Mouse (Mus musculus): ENCODE measurements around the gene Spata31d1a. TPM values are rescaled to one million over a fixed set of nuclear protein-coding genes. Genes with fewer than 3 reads are reported as not detected.
"Not testable (repeated sequence)": the region's sequence is repeated elsewhere in the genome, so short reads cannot be mapped to it uniquely, and the experiment has no call there.

Gene Spata31d1a
- polyA plus RNA-seq, 1 experiment from 2014 or later: 0.17 TPM

DNA sequence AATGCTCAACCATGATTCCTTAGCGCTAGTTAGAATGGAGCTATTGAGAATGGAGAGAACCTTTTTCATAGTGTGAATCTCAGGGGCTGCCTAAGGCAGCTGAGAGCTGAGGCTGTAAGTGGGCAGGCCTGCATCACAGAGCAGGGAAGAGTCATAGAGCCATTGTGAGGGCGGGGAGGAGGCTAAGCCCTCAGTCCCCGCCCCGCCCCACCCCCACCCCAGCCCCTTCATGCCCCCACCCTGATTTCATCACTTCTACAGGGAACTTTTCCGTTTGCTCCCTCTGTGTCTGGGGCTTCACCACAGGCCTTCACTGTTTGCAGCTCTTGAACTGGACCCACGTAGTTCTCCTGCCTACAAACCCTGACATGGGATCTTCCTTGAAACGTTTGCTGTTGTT lies 21.5 kb upstream of the Spata31d1a start, which contains the start of gene Spata31d1d:
Spata31d1d (minus strand) TSS at position 101 of the 400 bp plus-strand sequence.
- Histone ChIP-seq H3K9ac (no peak within 1 kb of the TSS), H3K4me3 (replicated peaks) (no peak within 1 kb of the TSS), H3K4me2 (no peak within 1 kb of the TSS), H3K9me3 (no peaks in the 10 kb centered on the region), H3K36me3 (replicated peaks) (no peaks in the 10 kb centered on the region), H3K27ac (no peak within 1 kb of the TSS), H3K27me3 (0 out of 2 replicates have a peak, but pooled peaks cover 5% of the 10 kb centered on the region), H3K4me1 (no peaks in the 10 kb centered on the region)
- no peak for ATAC-seq (ENCODE audit: low FRiP score)
- WGBS: 43% methylated on average over 7 of the region's 7 CpGs

DNA sequence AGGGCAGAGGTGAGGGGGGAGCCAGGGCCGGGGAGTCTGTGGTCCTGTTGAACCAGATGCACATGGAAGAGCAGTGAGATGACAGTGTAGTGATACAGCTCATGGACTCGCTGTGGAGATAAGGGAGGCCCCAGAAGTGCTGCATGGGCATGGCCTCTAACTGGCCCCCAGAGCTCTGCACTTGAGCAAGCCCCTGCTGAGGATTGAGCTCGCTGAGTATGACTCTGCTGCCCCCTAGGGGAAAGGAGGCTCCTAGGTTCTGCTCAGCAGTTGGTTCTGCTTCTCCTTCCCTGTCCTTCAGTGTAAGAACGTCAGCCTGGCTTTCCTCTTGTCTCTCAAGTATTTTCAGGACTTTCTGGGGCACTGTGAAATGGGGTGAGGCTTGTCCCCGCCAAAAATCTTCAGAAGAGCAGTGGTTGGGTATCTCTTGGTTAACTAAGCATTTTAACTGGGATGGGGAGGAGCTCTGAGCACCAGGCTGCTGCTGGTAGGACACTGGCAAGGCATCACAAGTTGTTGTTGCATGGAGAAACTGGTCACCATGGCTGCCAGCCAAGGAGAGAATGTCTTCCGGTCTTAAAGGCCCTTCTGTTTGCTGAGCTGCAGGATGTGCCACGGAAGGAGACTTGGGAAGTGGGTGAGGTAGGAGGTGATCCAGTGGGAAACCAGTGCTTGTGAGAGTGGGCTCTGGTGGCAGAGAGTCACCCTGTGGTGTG lies 18.4 kb upstream of the Spata31d1a start:
- no peaks in the 10 kb centered on the region for H3K36me3 ChIP-seq (replicated peaks)
- H3K9ac ChIP-seq: no peak overlapping the region
- H3K4me3 ChIP-seq (replicated peaks): no peak overlapping the region
- no peak overlapping the region for H3K4me2 ChIP-seq
- H3K27ac ChIP-seq: no peak overlapping the region
- ATAC-seq (ENCODE audit: low FRiP score): peak; percentile 61
- H3K4me1 ChIP-seq: peaks cover 6% of the 10 kb centered on the region
- H3K27me3 ChIP-seq: 0 out of 2 replicates have a peak, but pooled peaks cover 13% of the 10 kb centered on the region
- WGBS: 33% methylated on average over 7 of the region's 7 CpGs
- no peaks in the 10 kb centered on the region for H3K9me3 ChIP-seq

DNA sequence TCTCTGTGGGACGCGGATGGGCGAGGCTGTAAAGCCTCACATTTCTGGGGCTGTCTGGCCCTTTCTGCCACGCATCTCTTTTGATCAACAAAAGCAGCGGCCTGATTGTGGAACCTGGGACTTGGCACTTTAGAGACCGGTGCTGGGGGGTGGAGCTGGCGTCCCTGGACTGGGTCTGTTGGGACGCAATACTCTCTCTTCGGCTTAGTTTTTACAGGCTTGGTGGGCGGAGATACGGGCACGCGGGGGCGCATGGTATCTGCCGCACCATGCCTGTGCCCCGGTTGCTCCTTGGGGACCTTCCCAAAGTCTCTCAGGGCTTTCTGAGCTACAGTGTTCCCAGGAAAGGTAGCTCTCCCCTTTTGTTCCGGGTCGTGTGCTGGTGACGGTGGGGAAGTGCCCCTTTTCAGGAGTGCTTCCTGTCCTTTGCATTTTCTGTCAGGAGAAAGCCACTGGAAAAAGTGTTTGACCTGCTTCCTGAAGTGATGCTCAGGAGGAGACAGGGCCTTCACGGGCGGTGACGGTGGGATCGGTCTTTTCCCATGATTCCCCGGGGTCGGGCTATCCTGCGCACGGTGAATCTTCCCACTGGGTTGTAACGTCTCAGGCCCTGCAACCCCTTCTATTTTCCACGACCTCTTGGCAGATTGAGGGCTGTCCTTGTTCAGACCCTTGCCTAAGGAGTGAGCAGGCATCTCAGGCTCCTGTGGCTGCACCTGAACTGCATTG lies 16.2 kb upstream of the Spata31d1a start:
- 0 out of 2 replicates have a peak, but pooled peaks cover 13% of the 10 kb centered on the region for H3K27me3 ChIP-seq
- peaks cover 6% of the 10 kb centered on the region for H3K4me1 ChIP-seq
- H3K36me3 ChIP-seq (replicated peaks): no peaks in the 10 kb centered on the region
- no peak overlapping the region for H3K9ac ChIP-seq
- WGBS: 39% methylated on average over 29 of the region's 29 CpGs
- H3K9me3 ChIP-seq: no peaks in the 10 kb centered on the region
- ATAC-seq (ENCODE audit: low FRiP score): no peak
- peak overlapping the region; percentile 38 for H3K4me2 ChIP-seq
- no peak overlapping the region for H3K4me3 ChIP-seq (replicated peaks)
- no peak overlapping the region for H3K27ac ChIP-seq

DNA sequence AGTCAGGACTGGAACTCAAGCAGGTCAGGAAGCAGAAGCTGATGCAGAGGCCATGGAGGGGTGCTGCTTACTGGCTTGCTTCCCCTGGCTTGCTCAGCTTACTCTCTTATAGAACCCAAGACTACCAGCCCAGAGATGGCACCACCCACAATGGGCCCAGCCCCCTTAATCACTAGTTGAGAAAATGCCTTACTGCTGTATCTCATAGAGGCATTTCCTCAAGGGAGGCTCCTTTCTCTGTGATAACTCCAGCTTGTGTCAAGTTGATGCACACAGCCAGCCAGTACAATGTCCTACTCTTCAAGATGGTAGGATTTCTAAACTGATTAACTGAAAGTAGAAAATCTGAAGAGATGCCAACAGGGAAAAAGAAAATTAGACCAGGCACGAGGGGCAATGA lies 12.0 kb upstream of the Spata31d1a start:
- H3K4me2 ChIP-seq; H3K4me1 ChIP-seq; H3K9ac ChIP-seq; H3K36me3 ChIP-seq (replicated peaks); ATAC-seq (ENCODE audit: low FRiP score); H3K27ac ChIP-seq; H3K4me3 ChIP-seq (replicated peaks); H3K9me3 ChIP-seq; H3K27me3 ChIP-seq: not testable (repeated sequence)
- WGBS: 66% methylated on average over 1 of the region's 1 CpGs

DNA sequence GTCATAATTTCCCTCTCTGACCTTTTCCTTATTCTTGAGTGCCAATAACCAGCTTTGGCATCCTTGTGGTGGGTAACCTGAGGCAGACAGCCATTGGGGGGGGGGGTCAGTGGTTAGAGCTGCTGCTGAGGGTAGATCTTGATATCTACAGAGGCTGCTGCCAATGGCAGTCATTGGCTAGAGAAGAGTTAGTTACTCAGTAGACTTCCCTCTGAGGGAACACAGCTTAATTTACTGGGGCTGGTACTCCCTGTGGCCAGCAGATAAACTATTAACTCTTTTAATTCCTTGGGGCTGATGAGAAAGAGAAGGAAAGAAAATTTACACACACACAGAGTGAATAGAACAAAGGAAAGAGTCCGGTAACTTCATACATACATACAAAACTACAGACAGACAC lies 9.3 kb upstream of the Spata31d1a start:
- H3K27me3 ChIP-seq: 0 out of 2 replicates have a peak, but pooled peaks cover 5% of the 10 kb centered on the region
- H3K36me3 ChIP-seq (replicated peaks): no peaks in the 10 kb centered on the region
- no peak overlapping the region for H3K9ac ChIP-seq
- WGBS: 83% methylated on average over 1 of the region's 1 CpGs
- no peak overlapping the region for H3K4me2 ChIP-seq
- H3K27ac ChIP-seq: no peak overlapping the region
- no peak for ATAC-seq (ENCODE audit: low FRiP score)
- H3K4me1 ChIP-seq: 0 out of 2 replicates have a peak, but pooled peaks cover 3% of the 10 kb centered on the region
- H3K9me3 ChIP-seq: no peaks in the 10 kb centered on the region
- H3K4me3 ChIP-seq (replicated peaks): no peak overlapping the region

DNA sequence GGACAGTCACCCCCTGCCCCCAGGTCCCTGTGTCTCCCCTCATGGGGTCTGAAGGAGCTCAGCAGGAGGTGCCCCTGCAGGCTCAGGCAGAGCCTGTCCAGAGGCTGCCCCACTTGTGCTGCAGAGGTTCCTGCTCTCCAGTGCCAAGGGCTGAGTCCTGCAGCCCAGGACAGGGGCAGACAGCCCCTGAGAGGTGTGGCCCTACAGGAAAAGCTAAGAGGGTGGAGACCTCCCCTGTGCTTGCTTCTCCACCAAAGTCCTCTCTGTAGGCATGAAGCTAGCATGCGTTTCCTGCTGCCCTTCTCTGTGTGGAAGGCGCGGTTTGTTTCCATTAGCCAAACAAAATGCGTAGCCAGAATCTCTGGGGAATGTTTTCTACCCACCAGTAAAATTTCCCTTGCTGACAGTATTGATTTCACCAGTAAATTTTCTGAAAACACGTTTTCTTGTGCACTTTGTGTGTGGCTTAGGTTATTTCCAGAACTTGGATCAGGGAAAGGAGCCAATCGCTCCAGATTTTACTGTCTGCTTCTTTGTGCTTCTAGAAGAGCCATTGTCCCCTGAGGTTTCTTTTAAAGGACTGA lies 8.8 kb upstream of the Spata31d1a start:
- H3K9me3 ChIP-seq; H3K36me3 ChIP-seq (replicated peaks); ATAC-seq (ENCODE audit: low FRiP score); H3K4me1 ChIP-seq; H3K9ac ChIP-seq; H3K27ac ChIP-seq; H3K4me2 ChIP-seq; H3K27me3 ChIP-seq; H3K4me3 ChIP-seq (replicated peaks): not testable (repeated sequence)
- 47% methylated on average over 6 of the region's 6 CpGs for WGBS

DNA sequence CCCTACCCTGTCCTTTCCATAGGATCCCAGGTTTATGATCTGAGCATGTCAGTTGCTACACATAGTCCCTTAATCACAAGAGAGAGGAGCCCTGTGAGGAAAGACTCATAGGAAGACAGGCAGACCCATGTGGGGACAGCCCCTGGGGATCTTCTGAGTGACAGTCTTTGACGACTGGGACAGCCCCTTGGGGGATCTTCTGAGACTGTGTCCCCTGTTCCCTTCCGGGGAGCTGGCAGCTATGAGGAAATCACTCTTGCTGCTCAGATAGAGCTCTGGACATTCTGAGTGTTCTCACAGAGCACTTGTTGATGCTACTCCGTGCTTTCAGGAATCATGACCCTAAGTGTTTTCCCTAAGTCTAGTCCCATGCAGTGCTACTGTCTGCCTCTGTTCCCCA lies 3.6 kb upstream of the Spata31d1a start:
- Histone ChIP-seq H3K4me3 (replicated peaks) (no peak overlapping the region), H3K27ac (no peak overlapping the region)
- WGBS: 50% methylated on average over 3 of the region's 3 CpGs

DNA sequence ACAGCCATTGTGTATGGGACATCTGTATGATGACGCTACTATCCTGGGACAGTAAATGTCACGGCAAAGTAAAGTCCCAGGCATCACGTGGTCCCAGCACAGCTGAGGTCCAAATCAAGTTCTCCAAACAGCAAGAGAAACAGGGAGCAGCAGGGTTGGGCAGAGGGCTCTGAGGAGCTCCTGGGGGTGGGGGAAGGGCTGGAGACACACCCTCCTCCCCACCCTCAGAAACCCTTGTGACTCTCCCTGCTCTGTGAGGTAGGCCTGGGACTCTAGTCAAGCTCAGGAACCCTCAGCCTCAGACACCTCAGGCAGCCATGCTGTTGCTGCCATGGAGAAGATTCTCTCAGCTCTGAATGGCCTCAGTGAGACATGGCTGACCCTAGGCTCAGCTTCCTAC lies 1.9 kb upstream of the Spata31d1a start, which contains the start of gene Spata31d1b:
Spata31d1b (plus strand) TSS at position 301 of the 400 bp plus-strand sequence.
- not testable (repeated sequence) for H3K27ac ChIP-seq, H3K9me3 ChIP-seq

More for the DNA sequence above, 3.6 kb upstream of the Spata31d1a start:
- 0 out of 2 replicates have a peak, but pooled peaks cover 5% of the 10 kb centered on the region for H3K27me3 ChIP-seq
- no peak overlapping the region for H3K9ac ChIP-seq
- H3K36me3 ChIP-seq (replicated peaks): no peaks in the 10 kb centered on the region
- H3K4me2 ChIP-seq: no peak overlapping the region
- H3K9me3 ChIP-seq: no peaks in the 10 kb centered on the region
- H3K4me1 ChIP-seq: no peaks in the 10 kb centered on the region
- no peak for ATAC-seq (ENCODE audit: low FRiP score)

DNA sequence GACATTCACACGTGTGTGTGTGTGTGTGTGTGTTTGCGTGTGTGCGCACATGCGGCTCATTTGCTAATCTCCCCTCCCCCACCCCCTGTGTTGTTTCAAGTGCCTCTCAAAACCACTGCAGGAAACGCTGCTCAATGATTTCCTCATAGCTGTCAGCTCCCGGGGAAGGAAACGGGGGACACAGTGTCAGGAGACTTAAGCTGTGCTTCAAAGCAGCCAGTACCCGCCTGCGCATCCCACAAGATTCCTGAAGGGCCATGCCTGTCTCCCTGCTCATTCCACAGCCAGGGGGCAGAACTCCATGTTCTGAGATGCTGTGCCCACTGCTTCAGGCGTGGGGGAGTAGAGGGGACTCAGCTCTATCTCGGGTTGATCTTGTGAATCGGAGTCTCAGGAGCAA lies 5.6 kb downstream of the Spata31d1a start:
- 56% methylated on average over 12 of the region's 12 CpGs for WGBS
- H3K9ac ChIP-seq: no peak overlapping the region

More for the DNA sequence above, 1.9 kb upstream of the Spata31d1a start, which contains the start of gene Spata31d1b:
- not testable (repeated sequence) for H3K9ac ChIP-seq; H3K4me1 ChIP-seq; H3K4me2 ChIP-seq; H3K27me3 ChIP-seq; H3K36me3 ChIP-seq (replicated peaks); H3K4me3 ChIP-seq (replicated peaks); ATAC-seq (ENCODE audit: low FRiP score)
- WGBS: 73% methylated on average over 3 of the region's 3 CpGs

DNA sequence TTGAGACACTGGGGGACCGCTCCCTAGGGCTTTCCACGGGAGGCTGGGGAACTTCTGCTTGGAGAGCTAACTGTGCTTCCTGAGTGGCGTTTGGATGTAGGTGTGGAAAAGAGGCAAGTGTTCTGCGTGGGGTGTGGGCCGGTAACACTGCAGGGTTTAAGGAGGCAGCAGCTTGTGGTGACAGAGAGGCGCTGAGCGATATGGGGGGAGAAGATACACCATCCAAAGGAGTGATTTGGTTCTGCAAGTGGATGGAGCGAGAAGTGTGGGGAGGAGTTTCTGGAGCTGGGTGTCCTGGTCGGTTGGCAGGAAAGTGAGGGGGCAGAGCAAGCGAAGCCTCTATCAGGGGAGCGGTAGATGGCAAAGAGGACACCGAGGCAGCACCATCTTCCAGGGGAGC lies 6.6 kb downstream of the Spata31d1a start:
- Histone ChIP-seq H3K36me3 (replicated peaks) (no peaks in the 10 kb centered on the region), H3K4me1 (peaks cover 6% of the 10 kb centered on the region; the same call in 1 of the 2 replicates), H3K9me3 (no peaks in the 10 kb centered on the region), H3K27ac (no peak overlapping the region), H3K9ac (no peak overlapping the region), H3K4me2 (no peak overlapping the region), H3K4me3 (replicated peaks) (no peak overlapping the region), H3K27me3 (no peaks in the 10 kb centered on the region; the same call in 1 of the 2 replicates)
- 91% methylated on average over 12 of the region's 12 CpGs for WGBS
- ATAC-seq (ENCODE audit: low FRiP score): no peak

More for the DNA sequence above, 5.6 kb downstream of the Spata31d1a start:
- Histone ChIP-seq H3K4me3 (replicated peaks) (no peak overlapping the region), H3K36me3 (replicated peaks) (no peaks in the 10 kb centered on the region), H3K4me1 (peaks cover 6% of the 10 kb centered on the region; the same call in 1 of the 2 replicates), H3K4me2 (no peak overlapping the region), H3K27me3 (no peaks in the 10 kb centered on the region; the same call in 1 of the 2 replicates), H3K9me3 (no peaks in the 10 kb centered on the region), H3K27ac (no peak overlapping the region)
- 0 out of 2 replicates have a peak, but pooled peaks have one; percentile 17 for ATAC-seq (ENCODE audit: low FRiP score)

DNA sequence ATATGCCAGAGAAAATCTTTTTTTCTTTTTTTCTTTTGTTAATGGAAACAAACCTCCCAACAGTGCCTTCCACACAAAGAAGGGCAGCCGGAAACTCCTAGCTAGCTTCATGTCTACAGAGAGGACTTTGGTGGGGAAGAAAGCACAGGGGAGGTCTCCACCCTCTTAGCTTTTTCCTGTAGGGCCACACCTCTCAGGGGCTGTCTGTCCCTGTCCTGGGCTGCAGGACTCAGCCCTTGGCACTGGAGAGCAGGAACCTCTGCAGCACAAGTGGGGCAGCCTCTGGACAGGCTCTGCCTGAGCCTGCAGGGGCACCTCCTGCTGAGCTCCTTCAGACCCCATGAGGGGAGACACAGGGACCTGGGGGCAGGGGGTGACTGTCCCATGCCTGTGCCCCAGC lies 10.0 kb downstream of the Spata31d1a start:
- not testable (repeated sequence) for H3K9ac ChIP-seq; H3K4me3 ChIP-seq (replicated peaks); H3K4me1 ChIP-seq; H3K27ac ChIP-seq; H3K27me3 ChIP-seq; ATAC-seq (ENCODE audit: low FRiP score); H3K36me3 ChIP-seq (replicated peaks); H3K4me2 ChIP-seq; H3K9me3 ChIP-seq
- WGBS: 75% methylated on average over 1 of the region's 1 CpGs

DNA sequence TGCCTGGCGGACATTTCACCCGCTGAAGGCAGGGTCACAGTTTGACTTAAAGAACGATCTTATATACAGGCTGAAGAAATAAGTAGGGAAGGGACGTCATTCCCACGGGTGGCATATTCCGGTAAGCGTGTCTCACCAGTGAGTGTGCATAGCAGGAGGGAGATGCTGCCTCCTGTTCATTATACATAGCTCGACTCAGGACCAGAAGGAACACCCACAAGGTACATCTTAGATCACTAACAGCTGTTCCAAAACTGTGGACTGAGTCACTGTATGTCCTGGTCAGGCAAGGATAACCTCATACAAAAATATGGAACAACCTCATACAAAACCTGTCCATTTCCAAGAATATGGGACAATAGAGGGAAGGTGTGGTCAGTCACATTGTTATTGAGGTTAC lies 11.0 kb downstream of the Spata31d1a start:
- Histone ChIP-seq H3K4me1 (no peaks in the 10 kb centered on the region), H3K27me3 (no peaks in the 10 kb centered on the region), H3K36me3 (replicated peaks) (no peaks in the 10 kb centered on the region), H3K9me3 (no peaks in the 10 kb centered on the region), H3K27ac (no peak overlapping the region), H3K9ac (no peak overlapping the region), H3K4me3 (replicated peaks) (no peak overlapping the region), H3K4me2 (no peak overlapping the region)
- no peak for ATAC-seq (ENCODE audit: low FRiP score)
- WGBS: 88% methylated on average over 8 of the region's 8 CpGs

Data from forebrain, embryonic 12.5 days (tissue).